ENCODE assay signal across 7 mouse cellular contexts in the genomic region with DNA sequence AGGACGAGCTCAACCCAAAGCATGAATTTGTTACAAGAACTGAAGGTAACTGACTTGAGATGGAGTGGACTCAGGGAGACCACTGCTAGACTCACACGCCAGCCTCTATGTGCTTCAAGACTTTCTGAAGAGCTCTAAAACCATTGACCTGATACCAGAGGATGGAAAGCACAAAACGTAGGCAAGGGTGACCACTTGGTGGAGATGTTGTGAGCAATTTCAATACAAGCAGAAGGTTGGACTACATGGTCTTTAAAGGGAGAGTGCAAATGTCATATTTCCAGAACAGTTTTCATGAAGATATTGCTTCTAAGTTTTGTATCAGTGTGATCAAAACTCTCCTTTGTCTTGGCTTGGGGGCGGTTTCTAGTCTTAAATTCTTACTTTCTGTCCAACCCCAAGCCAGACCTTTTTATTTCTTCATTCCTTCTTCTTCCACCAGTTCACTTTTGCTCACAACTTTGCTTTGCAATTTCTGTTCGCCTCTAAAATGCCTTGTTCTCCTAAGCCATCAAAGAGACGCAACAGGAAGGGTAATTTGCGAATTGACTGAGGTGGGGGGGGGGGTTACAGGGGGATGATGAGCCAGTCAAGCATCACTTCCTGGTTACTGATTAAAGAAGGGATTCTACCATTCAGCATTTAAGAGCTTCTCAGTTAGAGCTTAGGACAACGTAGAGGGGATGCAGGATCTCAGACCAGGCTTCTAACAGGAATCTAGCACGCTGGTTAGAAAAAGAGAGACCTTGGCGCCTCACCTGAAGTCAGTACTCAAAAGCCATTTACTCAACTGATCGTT. TPM values are rescaled to one million over a fixed set of nuclear protein-coding genes. Genes with fewer than 3 reads are reported as not detected.
A peak's percentile ranks its signal among the peaks of the same experiment; 100 is the strongest.
DNase-seq lines count a peak whose midpoint lies in the region; ATAC-seq lines count a peak whose summit lies in the region.

No protein-coding gene starts in this region.

- H3K4me2 ChIP-seq in forebrain, embryonic 15.5 days (replicated peaks): peak overlapping the region; percentile 21
- peak overlapping the region; percentile 26 for H3K4me2 ChIP-seq in kidney, embryonic 14.5 days (replicated peaks; ENCODE audit: low read depth, low read length)

- no peak overlapping the region for H3K27ac ChIP-seq in forebrain, embryonic 15.5 days (replicated peaks)
- H3K27ac ChIP-seq in kidney, embryonic 14.5 days (ENCODE audit: low read depth, low read length): peak overlapping the region; percentile 56; the same call in 1 of the 2 replicates
- peak overlapping the region; percentile 86 for H3K27ac ChIP-seq in midbrain, embryonic 10.5 days (replicated peaks)

- peak; percentile 26 for ATAC-seq in CD4-positive, CD25-positive, alpha-beta regulatory T cell, adult 4 months
- ATAC-seq in forebrain, embryonic 15.5 days (replicated peaks): no peak
- ATAC-seq in kidney, embryonic 14.5 days (ENCODE audit: low FRiP score, low TSS enrichment): no peak

- no peak overlapping the region for H3K9ac ChIP-seq in forebrain, embryonic 15.5 days (replicated peaks)
- no peak overlapping the region for H3K9ac ChIP-seq in kidney, embryonic 14.5 days (ENCODE audit: low read depth, low read length)

- H3K4me1 ChIP-seq in forebrain, embryonic 15.5 days: 0 out of 2 replicates have a peak, but pooled peaks cover 4% of the 10 kb centered on the region
- H3K4me1 ChIP-seq in kidney, embryonic 14.5 days (ENCODE audit: control insufficient read depth, insufficient read depth, low read length): no peaks in the 10 kb centered on the region
- H3K4me1 ChIP-seq in midbrain, embryonic 10.5 days: peaks cover 22% of the 10 kb centered on the region

- 41% methylated on average over 11 of the region's 11 CpGs for WGBS in forebrain, embryonic 15.5 days
- WGBS in kidney, embryonic 14.5 days: 41% methylated on average over 11 of the region's 11 CpGs
- WGBS in midbrain, embryonic 10.5 days: 39% methylated on average over 11 of the region's 11 CpGs

- no peaks in the 10 kb centered on the region for H3K36me3 ChIP-seq in forebrain, embryonic 15.5 days
- no peaks in the 10 kb centered on the region for H3K36me3 ChIP-seq in kidney, embryonic 14.5 days (ENCODE audit: control insufficient read depth, insufficient read depth, low read length)
- H3K36me3 ChIP-seq in midbrain, embryonic 10.5 days: no peaks in the 10 kb centered on the region

- peak; percentile 69 for DNase-seq in A20 (ENCODE audit: low read depth, low spot score)
- DNase-seq in midbrain, embryonic 10.5 days (ENCODE audit: low spot score): no peak
- no peak for DNase-seq in spleen, adult 18-20 months
- no peak for DNase-seq in left cerebral cortex, postnatal 10 days (ENCODE audit: extremely low spot score in 1 of 2, low spot score in 2 of 2)

- H3K27me3 ChIP-seq in forebrain, embryonic 15.5 days: no peaks in the 10 kb centered on the region
- H3K27me3 ChIP-seq in kidney, embryonic 14.5 days (ENCODE audit: control insufficient read depth, insufficient read depth, low read length): no peaks in the 10 kb centered on the region
- peaks cover 5% of the 10 kb centered on the region; the same call in 1 of the 2 replicates for H3K27me3 ChIP-seq in midbrain, embryonic 10.5 days (ENCODE audit: low read depth, poor library complexity, severe bottlenecking)

- no peaks in the 10 kb centered on the region for H3K9me3 ChIP-seq in forebrain, embryonic 15.5 days
- no peaks in the 10 kb centered on the region for H3K9me3 ChIP-seq in kidney, embryonic 14.5 days (ENCODE audit: control insufficient read depth, low read length)
- H3K9me3 ChIP-seq in midbrain, embryonic 10.5 days (replicated peaks): no peaks in the 10 kb centered on the region; the same call in 1 of the 2 replicates

- intact Hi-C loops in left cerebral cortex, postnatal 10 days (cut with DNase I): loop anchor here (10.0 kb wide), 2 partner anchors 281 to 371 kb away; no protein-coding TSS in a partner anchor

- no peak overlapping the region for H3K4me3 ChIP-seq in forebrain, embryonic 15.5 days
- H3K4me3 ChIP-seq in kidney, embryonic 14.5 days (ENCODE audit: low read length): no peak overlapping the region
- H3K4me3 ChIP-seq in midbrain, embryonic 10.5 days: peak overlapping the region; percentile 43

RNA-seq across cellular contexts. Expression of a gene that starts 0.8 kb away (rescaled TPM):
- 10 to 100 TPM in 1 of 2 experiments, 1 to 10 TPM in 1; 8.3 to 18.3 TPM for polyA plus RNA-seq in CD4-positive, CD25-positive, alpha-beta regulatory T cell, adult 4 months (2017; shearing (Covaris generic))
- polyA plus RNA-seq in forebrain, embryonic 15.5 days (2015; fragmentation: Nextera tagmentation; extraction: Ambion mirVana): 93.5 and 98.3 TPM in 2 replicates
- 23.3 and 36.8 TPM in 2 replicates for polyA plus RNA-seq in kidney, embryonic 14.5 days (2014; fragmentation: Nextera tagmentation; extraction: Ambion mirVana)
- polyA plus RNA-seq in midbrain, embryonic 10.5 days (2016; fragmentation: Nextera tagmentation; extraction: Ambion mirVana): 37.4 and 44.0 TPM in 2 replicates
- total RNA-seq in left cerebral cortex, postnatal 10 days (2021): 10 to 100 TPM; 66.9 to 72.3 TPM
